14 mouse cellular contexts compared by ENCODE assay signal in genomic region chr2:35595102-35595501, GRCm38 (mm10). TPM values are rescaled to one million over a fixed set of nuclear protein-coding genes. Genes with fewer than 3 reads are reported as not detected.
DNase-seq lines count a peak whose midpoint lies in the region; ATAC-seq lines count a peak whose summit lies in the region.
"Had no signal": no experiment of that assay in that cellular context is flagged by ENCODE, and none has a peak within 500 bp of the region (broad histone marks: within the 10 kb centered on the region; RNA-seq: fewer than 3 reads in every experiment).

No protein-coding gene starts in this region.

- 50% methylated on average over 1 of the region's 1 CpGs for WGBS in embryonic facial prominence, embryonic 14.5 days
- 74% methylated on average over 1 of the region's 1 CpGs for WGBS in embryonic facial prominence, embryonic 10.5 days
- WGBS in kidney, embryonic 16.5 days: 68% methylated on average over 1 of the region's 1 CpGs
- WGBS in limb, embryonic 10.5 days: 84% methylated on average over 1 of the region's 1 CpGs

- no peak overlapping the region for H3K9ac ChIP-seq in embryonic facial prominence, embryonic 14.5 days (ENCODE audit: low read depth, low read length)
- no peak overlapping the region for H3K9ac ChIP-seq in kidney, embryonic 16.5 days (replicated peaks; ENCODE audit: low read length)
- H3K9ac ChIP-seq: embryonic facial prominence, embryonic 12.5 days; liver, embryonic 13.5 days; neural tube, embryonic 13.5 days had no signal

- no peak overlapping the region for H3K4me2 ChIP-seq in embryonic facial prominence, embryonic 14.5 days (ENCODE audit: low read depth, low read length)
- no peak overlapping the region for H3K4me2 ChIP-seq in kidney, embryonic 16.5 days (replicated peaks; ENCODE audit: low read depth, low read length)
- H3K4me2 ChIP-seq: embryonic facial prominence, embryonic 12.5 days; liver, embryonic 13.5 days; neural tube, embryonic 13.5 days had no signal

- peaks cover 12% of the 10 kb centered on the region; the same call in 1 of the 2 replicates for H3K4me1 ChIP-seq in embryonic facial prominence, embryonic 14.5 days (ENCODE audit: control insufficient read depth, insufficient read depth, low read length)
- H3K4me1 ChIP-seq in embryonic facial prominence, embryonic 10.5 days: peaks cover 48% of the 10 kb centered on the region
- peaks cover 36% of the 10 kb centered on the region for H3K4me1 ChIP-seq in kidney, embryonic 16.5 days (ENCODE audit: insufficient read depth, low read length)
- peaks cover 38% of the 10 kb centered on the region for H3K4me1 ChIP-seq in limb, embryonic 10.5 days
- H3K4me1 ChIP-seq: liver, embryonic 13.5 days had no signal

- no peak overlapping the region for H3K4me3 ChIP-seq in embryonic facial prominence, embryonic 14.5 days (ENCODE audit: low read depth, low read length)
- H3K4me3 ChIP-seq in embryonic facial prominence, embryonic 10.5 days: no peak overlapping the region
- H3K4me3 ChIP-seq in kidney, embryonic 16.5 days (ENCODE audit: low read length): no peak overlapping the region
- H3K4me3 ChIP-seq in limb, embryonic 10.5 days: no peak overlapping the region
- H3K4me3 ChIP-seq: embryonic facial prominence, embryonic 12.5 days; liver, embryonic 13.5 days; neural tube, embryonic 13.5 days had no signal

- ATAC-seq in embryonic facial prominence, embryonic 14.5 days (ENCODE audit: low read depth): no peak
- no peak for ATAC-seq in kidney, embryonic 16.5 days (ENCODE audit: low FRiP score, low TSS enrichment)

- H3K36me3 ChIP-seq in embryonic facial prominence, embryonic 14.5 days (ENCODE audit: control insufficient read depth, insufficient read depth, low read length): no peaks in the 10 kb centered on the region
- H3K36me3 ChIP-seq in embryonic facial prominence, embryonic 10.5 days (replicated peaks): no peaks in the 10 kb centered on the region
- H3K36me3 ChIP-seq in kidney, embryonic 16.5 days (ENCODE audit: insufficient read depth, low read length): no peaks in the 10 kb centered on the region
- no peaks in the 10 kb centered on the region for H3K36me3 ChIP-seq in limb, embryonic 10.5 days
- H3K36me3 ChIP-seq: embryonic facial prominence, embryonic 12.5 days; liver, embryonic 13.5 days; neural tube, embryonic 13.5 days had no signal

- DNase-seq in embryonic facial prominence, embryonic 14.5 days (ENCODE audit: low spot score): peak; percentile 63
- DNase-seq in embryonic facial prominence, embryonic 10.5 days (ENCODE audit: low spot score): no peak
- peak; percentile 54 for DNase-seq in kidney, adult 18-20 months
- DNase-seq in heart, postnatal 4 days: peak; percentile 51
- no peak for DNase-seq in limb, embryonic 10.5 days (ENCODE audit: low spot score)
- DNase-seq in ovary, adult 18-20 months (ENCODE audit: low spot score): no peak
- DNase-seq in adrenal gland, adult 2 months: no peak
- DNase-seq: adrenal gland, postnatal 10 days; layer of hippocampus, adult 9-11 months; liver, embryonic 13.5 days; spleen, adult 18-20 months had no signal

- H3K9me3 ChIP-seq in embryonic facial prominence, embryonic 14.5 days (ENCODE audit: control insufficient read depth, low read length): no peaks in the 10 kb centered on the region
- no peaks in the 10 kb centered on the region for H3K9me3 ChIP-seq in embryonic facial prominence, embryonic 10.5 days
- H3K9me3 ChIP-seq in kidney, embryonic 16.5 days (ENCODE audit: low read length): no peaks in the 10 kb centered on the region
- H3K9me3 ChIP-seq in limb, embryonic 10.5 days (replicated peaks): no peaks in the 10 kb centered on the region
- H3K9me3 ChIP-seq: embryonic facial prominence, embryonic 12.5 days; liver, embryonic 13.5 days; neural tube, embryonic 13.5 days had no signal

- H3K27ac ChIP-seq in embryonic facial prominence, embryonic 14.5 days (replicated peaks; ENCODE audit: low read depth, low read length): no peak overlapping the region
- H3K27ac ChIP-seq in embryonic facial prominence, embryonic 10.5 days (replicated peaks): no peak overlapping the region
- H3K27ac ChIP-seq in kidney, embryonic 16.5 days (ENCODE audit: low read length): no peak overlapping the region
- 0 out of 2 replicates have a peak overlapping the region, but pooled peaks have one; percentile 6 for H3K27ac ChIP-seq in limb, embryonic 10.5 days
- H3K27ac ChIP-seq: embryonic facial prominence, embryonic 12.5 days; liver, embryonic 13.5 days; neural tube, embryonic 13.5 days had no signal

- H3K27me3 ChIP-seq in embryonic facial prominence, embryonic 14.5 days (replicated peaks; ENCODE audit: control insufficient read depth, insufficient read depth, low read length): no peaks in the 10 kb centered on the region
- peaks cover 32% of the 10 kb centered on the region for H3K27me3 ChIP-seq in embryonic facial prominence, embryonic 10.5 days (replicated peaks; ENCODE audit: low read depth, poor library complexity, severe bottlenecking)
- no peaks in the 10 kb centered on the region for H3K27me3 ChIP-seq in kidney, embryonic 16.5 days (ENCODE audit: insufficient read depth, low read length)
- H3K27me3 ChIP-seq in limb, embryonic 10.5 days (ENCODE audit: low read depth, poor library complexity, severe bottlenecking): peaks cover 9% of the 10 kb centered on the region; the same call in 1 of the 2 replicates
- H3K27me3 ChIP-seq: neural tube, embryonic 13.5 days had no signal

RNA-seq across cellular contexts. Expression of gene Dab2ip, which starts 37.0 kb away (rescaled TPM):
- polyA plus RNA-seq in embryonic facial prominence, embryonic 14.5 days (2014; fragmentation: Nextera tagmentation; extraction: Ambion mirVana): 42.8 and 50.5 TPM in 2 replicates
- 34.7 and 35.4 TPM in 2 replicates for polyA plus RNA-seq in embryonic facial prominence, embryonic 10.5 days (2016; fragmentation: Nextera tagmentation; extraction: Ambion mirVana)
- 26.3 and 28.5 TPM in 2 replicates for polyA plus RNA-seq in kidney, embryonic 16.5 days (2015; fragmentation: Nextera tagmentation; extraction: Ambion mirVana)
- total RNA-seq in heart, postnatal 4 days (2021): 10 to 100 TPM; 54.6 to 55.2 TPM
- 44.0 and 49.7 TPM in 2 replicates for polyA plus RNA-seq in limb, embryonic 10.5 days (2016; fragmentation: Nextera tagmentation; extraction: Ambion mirVana)
- 10 to 100 TPM; 69.4 to 82.3 TPM for total RNA-seq in adrenal gland, adult 2 months (2021)
- polyA plus RNA-seq in adrenal gland, adult 2 months (2012; rRNA removed): 191 and 192 TPM in 2 replicates

Comparison
In these comparisons a context has a peak if more than half of its experiments do, and no peak if none do; other contexts are left out.
1. DNase-seq: peak in embryonic facial prominence, embryonic 14.5 days (single experiment), kidney, adult 18-20 months (single experiment) and heart, postnatal 4 days (single experiment); none in embryonic facial prominence, embryonic 10.5 days (single experiment), limb, embryonic 10.5 days (single experiment), ovary, adult 18-20 months (single experiment) and adrenal gland, adult 2 months (single experiment).